Mouse (Mus musculus) neural tube, embryonic 14.5 days (tissue): ENCODE results near the gene Stx2. TPM values are rescaled to one million over a fixed set of nuclear protein-coding genes. Genes with fewer than 3 reads are reported as not detected.

Source experiments
- ATAC-seq: fragments of 200-750 bp; cut with Nextera tagmentation; 2 replicates; pipeline ENCODE4 v1.8.0; 2017; ENCODE audit warnings: low read depth, mild to moderate bottlenecking, moderate TSS enrichment, moderate library complexity
- H3K27ac ChIP-seq: fragments of 300-500 bp; sonication (generic); 2 replicates; pipeline ENCODE4 v1.5.1; 2014; ENCODE audit warnings: low read depth, mild to moderate bottlenecking, control low read depth, low read length, moderate library complexity, mixed read lengths
- H3K27me3 ChIP-seq: fragments of 300-500 bp; sonication (generic); 2 replicates; pipeline ENCODE4 v1.6.1; 2014; ENCODE audit warnings: low read length; ENCODE audit not compliant: control insufficient read depth, insufficient read depth
- H3K36me3 ChIP-seq: fragments of 300-500 bp; sonication (generic); 2 replicates; pipeline ENCODE4 v1.6.1; 2014; ENCODE audit warnings: low read length, mixed read lengths; ENCODE audit not compliant: control insufficient read depth, insufficient read depth
- H3K4me1 ChIP-seq: fragments of 300-500 bp; sonication (generic); 2 replicates; pipeline ENCODE4 v1.6.1; 2014; ENCODE audit warnings: low read length; ENCODE audit not compliant: control insufficient read depth, insufficient read depth
- H3K4me2 ChIP-seq: fragments of 300-500 bp; sonication (generic); 2 replicates; pipeline ENCODE4 v1.6.1; 2014; ENCODE audit warnings: mild to moderate bottlenecking, low read depth, low read length, control low read depth
- H3K4me3 ChIP-seq: fragments of 300-500 bp; sonication (generic); 2 replicates; pipeline ENCODE4 v1.5.1; 2014; ENCODE audit warnings: low read depth, low read length, control low read depth, mixed read lengths
- H3K9ac ChIP-seq: fragments of 300-500 bp; sonication (generic); replicated peaks from 2 replicates; pipeline ENCODE4 v1.6.1; 2014; ENCODE audit warnings: low read depth, mild to moderate bottlenecking, control low read depth, low read length, mixed read lengths
- H3K9me3 ChIP-seq: fragments of 300-500 bp; sonication (generic); 2 replicates; pipeline ENCODE4 v1.6.1; 2016; ENCODE audit warnings: low read length; ENCODE audit not compliant: control insufficient read depth
- WGBS: fragments of 180-500 bp; shearing (Covaris S2); extraction: QIAGEN DNeasy Blood & Tissue Kit; methylation state at CpG from one replicate; pipeline ENCODE4 v1.1.7; 2014; 5-methylcytosine and 5-hydroxymethylcytosine counted together
- polyA plus RNA-seq: library from polyadenylated mRNA; unstranded; fragments of >200 nt; fragmentation: Nextera tagmentation; extraction: Ambion mirVana; gene quantifications from 2 replicates; pipeline ENCODE4 v1.2.1, GENCODE M21; 2014

The Stx2 gene
- polyA plus RNA-seq, 1 experiment from 2014 or later: 14.4 TPM

- peaks cover 11% of the 10 kb centered on the region for H3K4me1 ChIP-seq
Measured at GRCm38 (mm10) chr5:129018782-129019489, 10.6 kb upstream of the Stx2 start.

GRCm38 (mm10) chr5:129016370-129016769 lies 8.0 kb upstream of the Stx2 start:
- Histone ChIP-seq H3K27me3 (no peaks in the 10 kb centered on the region), H3K9me3 (no peaks in the 10 kb centered on the region), H3K4me3 (no peak overlapping the region), H3K4me2 (no peak overlapping the region), H3K4me1 (peaks cover 5% of the 10 kb centered on the region), H3K36me3 (no peaks in the 10 kb centered on the region), H3K27ac (no peak overlapping the region), H3K9ac (no peak overlapping the region)
- ATAC-seq: no peak
- WGBS: 97% methylated on average over 3 of the region's 3 CpGs

More at GRCm38 (mm10) chr5:129018782-129019489, 10.6 kb upstream of the Stx2 start:
- Histone ChIP-seq H3K27me3 (no peaks in the 10 kb centered on the region), H3K9ac (peak overlapping the region; percentile 86), H3K4me3 (peak overlapping the region; percentile 84), H3K4me2 (peak overlapping the region; percentile 51), H3K36me3 (0 out of 2 replicates have a peak, but pooled peaks cover 4% of the 10 kb centered on the region), H3K9me3 (no peaks in the 10 kb centered on the region), H3K27ac (peak overlapping the region; percentile 99)
- 89% methylated on average over 13 of the region's 13 CpGs for WGBS
- ATAC-seq: no peak; the same call in 1 of the 2 replicates

- H3K4me2 ChIP-seq: no peak overlapping the region
- no peak for ATAC-seq
- H3K36me3 ChIP-seq: no peaks in the 10 kb centered on the region
- H3K9me3 ChIP-seq: no peaks in the 10 kb centered on the region
- WGBS: 84% methylated on average over 5 of the region's 5 CpGs
- no peak overlapping the region for H3K4me3 ChIP-seq
- no peak overlapping the region for H3K27ac ChIP-seq
- H3K27me3 ChIP-seq: no peaks in the 10 kb centered on the region
- 0 out of 2 replicates have a peak, but pooled peaks cover 3% of the 10 kb centered on the region for H3K4me1 ChIP-seq
- H3K9ac ChIP-seq: no peak overlapping the region
Measured at GRCm38 (mm10) chr5:129015540-129015939, 7.2 kb upstream of the Stx2 start.

GRCm38 (mm10) chr5:129015020-129015419 lies 6.6 kb upstream of the Stx2 start:
- Histone ChIP-seq H3K36me3 (no peaks in the 10 kb centered on the region), H3K9ac (no peak overlapping the region), H3K4me1 (0 out of 2 replicates have a peak, but pooled peaks cover 3% of the 10 kb centered on the region), H3K27me3 (no peaks in the 10 kb centered on the region), H3K4me3 (no peak overlapping the region), H3K4me2 (no peak overlapping the region), H3K9me3 (no peaks in the 10 kb centered on the region), H3K27ac (no peak overlapping the region)
- ATAC-seq: no peak
- 86% methylated on average over 3 of the region's 3 CpGs for WGBS

- H3K4me2 ChIP-seq: no peak overlapping the region
- H3K4me1 ChIP-seq: peaks cover 9% of the 10 kb centered on the region; the same call in 1 of the 2 replicates
- no peak overlapping the region for H3K9ac ChIP-seq
- no peak overlapping the region for H3K27ac ChIP-seq
- no peaks in the 10 kb centered on the region for H3K36me3 ChIP-seq
- H3K9me3 ChIP-seq: no peaks in the 10 kb centered on the region
- 86% methylated on average over 2 of the region's 2 CpGs for WGBS
- H3K4me3 ChIP-seq: no peak overlapping the region
- ATAC-seq: no peak
- H3K27me3 ChIP-seq: no peaks in the 10 kb centered on the region
Measured at GRCm38 (mm10) chr5:129010937-129011336, 2.6 kb upstream of the Stx2 start.

- Histone ChIP-seq H3K9ac (no peak overlapping the region), H3K4me2 (no peak overlapping the region), H3K4me1 (peaks cover 9% of the 10 kb centered on the region; the same call in 1 of the 2 replicates), H3K4me3 (no peak overlapping the region), H3K9me3 (no peaks in the 10 kb centered on the region), H3K27ac (no peak overlapping the region), H3K36me3 (no peaks in the 10 kb centered on the region), H3K27me3 (no peaks in the 10 kb centered on the region)
- WGBS: 77% methylated on average over 3 of the region's 3 CpGs
- ATAC-seq: no peak
Measured at GRCm38 (mm10) chr5:129009577-129009976, 1.2 kb upstream of the Stx2 start.

- Histone ChIP-seq H3K27ac (0 out of 2 replicates have a peak overlapping the region, but pooled peaks have one; percentile 6), H3K4me2 (peak overlapping the region; percentile 63), H3K36me3 (no peaks in the 10 kb centered on the region), H3K4me3 (peak overlapping the region; percentile 59), H3K9me3 (no peaks in the 10 kb centered on the region), H3K9ac (peak overlapping the region; percentile 74), H3K27me3 (no peaks in the 10 kb centered on the region), H3K4me1 (peaks cover 9% of the 10 kb centered on the region; the same call in 1 of the 2 replicates)
- WGBS: 0% methylated on average over 18 of the region's 18 CpGs
- no peak; the same call in 1 of the 2 replicates for ATAC-seq
Measured at GRCm38 (mm10) chr5:129008008-129008407, 366 bp downstream of the Stx2 start.

GRCm38 (mm10) chr5:129007105-129007957 lies 1.0 kb downstream of the Stx2 start:
- ATAC-seq: peak; percentile 22; the same call in 1 of the 2 replicates
- H3K36me3 ChIP-seq: no peaks in the 10 kb centered on the region
- H3K4me3 ChIP-seq: peak overlapping the region; percentile 59
- peak overlapping the region; percentile 74 for H3K9ac ChIP-seq
- 59% methylated on average over 14 of the region's 14 CpGs for WGBS
- H3K27ac ChIP-seq: no peak overlapping the region
- peaks cover 9% of the 10 kb centered on the region; the same call in 1 of the 2 replicates for H3K4me1 ChIP-seq
- peak overlapping the region; percentile 63 for H3K4me2 ChIP-seq
- no peaks in the 10 kb centered on the region for H3K27me3 ChIP-seq
- H3K9me3 ChIP-seq: no peaks in the 10 kb centered on the region
